Mouse (Mus musculus) right cerebral cortex, postnatal 14 days (tissue): ENCODE results near the gene C2cd4d.

ENCODE experiments used
- DNase-seq: peaks from one replicate; pipeline ENCODE4 v3.0.0; 2022

C2cd4d gene

GRCm38 (mm10) chr3:94362138-94362537 lies at the start of gene C2cd4d:
Gene C2cd4d (plus strand): TSS chr3:94362438.
- DNase-seq: no peak

DNA sequence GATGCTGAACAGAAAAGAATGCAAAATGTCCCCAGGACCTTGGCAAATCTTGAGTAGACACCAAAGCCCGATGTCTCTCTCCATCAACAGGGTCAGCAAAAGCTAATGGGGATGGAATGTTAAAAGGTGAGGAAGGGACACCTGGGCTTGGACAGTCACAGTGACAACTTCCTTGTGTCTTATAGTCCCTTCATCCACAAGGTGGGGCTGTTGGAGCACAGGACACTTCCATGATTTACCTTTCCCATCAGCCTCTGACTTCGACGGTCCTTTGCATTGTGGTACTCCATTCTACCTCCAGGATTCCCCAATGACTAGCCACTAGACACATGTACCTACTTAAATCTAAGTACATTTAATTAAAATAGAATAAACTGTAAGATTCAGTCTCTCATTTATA lies 33.6 kb upstream of the C2cd4d start:
- DNase-seq: no peak

GRCm38 (mm10) chr3:94334442-94334841 lies 27.8 kb upstream of the C2cd4d start:
- no peak for DNase-seq

DNA sequence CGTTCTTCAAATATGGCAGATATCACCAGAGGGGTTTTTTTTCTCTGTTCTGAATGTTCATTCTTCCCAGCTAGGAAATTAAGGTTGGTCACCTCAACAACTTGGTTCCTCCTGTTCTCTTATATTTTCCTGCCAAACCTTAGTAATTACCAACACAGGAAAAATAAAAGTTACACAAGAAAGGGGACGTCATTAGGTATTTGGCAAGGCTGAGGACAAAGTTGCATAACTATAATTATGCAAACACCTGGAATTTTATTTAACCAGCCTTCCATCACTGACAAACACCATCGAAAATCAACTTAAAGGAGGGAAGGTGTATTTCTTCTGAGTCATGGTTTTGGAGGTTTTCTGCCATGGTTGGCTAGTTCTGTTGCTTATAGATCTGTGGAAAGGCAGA lies 23.7 kb upstream of the C2cd4d start:
- DNase-seq: no peak

- DNase-seq: no peak
These were observed 20.2 kb upstream of the C2cd4d start, which contains the start of gene Them5 for GRCm38 (mm10) chr3:94341959-94342422. Gene Them5 (plus strand): TSS chr3:94342099.

DNA sequence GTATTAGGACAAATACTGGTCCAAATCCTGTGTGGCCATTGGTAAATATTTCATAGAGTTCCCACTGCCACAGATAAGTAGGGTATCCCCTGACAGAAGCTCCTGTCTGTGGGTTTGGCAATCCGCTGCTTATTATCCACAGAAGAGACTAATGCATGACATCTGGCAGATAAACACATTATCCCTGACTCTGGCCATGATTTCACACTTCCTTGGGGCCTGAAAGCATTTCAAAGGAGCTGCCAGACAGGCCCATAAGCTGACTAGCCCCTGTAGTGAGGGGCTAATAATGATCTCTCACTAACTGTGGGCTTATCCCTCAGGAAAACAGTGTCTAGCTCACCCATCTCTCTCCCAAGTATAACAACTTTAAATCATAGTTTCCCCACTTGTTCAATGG lies 19.7 kb upstream of the C2cd4d start:
- no peak for DNase-seq

DNA sequence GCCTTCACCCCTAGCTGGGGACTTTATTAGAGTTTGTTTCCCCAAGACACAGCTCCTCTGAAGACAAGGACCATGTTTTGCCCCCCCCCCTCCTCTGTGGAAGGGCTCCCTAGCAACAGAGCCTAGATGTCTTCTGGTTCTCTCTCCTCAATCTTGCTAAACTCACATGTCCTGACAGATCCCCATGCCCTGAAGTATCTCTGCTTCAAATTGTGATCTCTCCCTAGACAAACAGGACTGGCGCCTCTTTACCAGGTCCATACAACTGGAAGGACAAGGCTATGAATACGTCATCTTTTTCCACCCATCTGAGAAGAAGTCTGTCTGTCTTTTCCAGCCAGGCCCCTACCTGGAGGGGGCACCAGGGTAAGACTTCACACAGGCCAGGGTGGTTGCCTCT lies 18.1 kb upstream of the C2cd4d start:
- DNase-seq: no peak

DNA sequence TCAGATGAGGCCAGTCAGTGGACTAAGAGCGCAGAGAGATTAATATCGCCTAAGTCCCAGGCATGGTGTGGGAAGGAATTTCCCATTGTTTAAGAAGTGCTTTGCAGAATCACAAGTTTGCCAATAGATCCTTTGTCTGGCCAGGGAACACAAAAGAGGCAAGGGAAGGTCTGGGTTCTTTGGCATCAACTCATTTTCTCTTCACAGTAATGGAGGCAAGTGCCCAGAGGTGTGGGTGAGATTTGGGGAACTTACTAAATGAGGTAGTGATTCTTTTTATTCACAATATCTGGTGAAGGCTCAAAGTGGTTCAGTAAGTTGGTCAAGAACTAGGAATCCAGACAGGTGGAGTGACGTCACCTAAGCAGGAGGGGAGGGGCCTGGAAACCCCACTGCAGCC lies 17.3 kb upstream of the C2cd4d start:
- no peak for DNase-seq

DNA sequence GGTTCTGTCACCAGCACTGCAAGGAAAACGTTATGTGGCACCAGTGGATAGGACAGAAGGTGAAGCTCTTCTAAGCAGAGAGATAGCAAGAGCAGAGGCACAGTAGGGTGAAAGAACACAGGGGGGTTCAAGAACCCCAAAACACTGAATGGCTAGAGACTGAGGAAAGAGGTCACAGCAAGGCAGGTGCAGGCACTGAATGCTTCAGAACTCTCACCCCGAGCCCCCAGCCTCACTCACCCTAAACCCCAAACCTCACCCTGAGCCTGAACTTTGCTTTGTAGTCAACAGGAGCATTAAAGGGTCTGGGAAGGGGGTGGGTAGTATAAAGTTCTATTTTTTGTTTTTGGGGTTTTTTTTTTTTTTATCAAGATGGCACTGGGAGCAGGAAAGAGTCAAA lies 14.1 kb upstream of the C2cd4d start:
- DNase-seq: no peak

DNA sequence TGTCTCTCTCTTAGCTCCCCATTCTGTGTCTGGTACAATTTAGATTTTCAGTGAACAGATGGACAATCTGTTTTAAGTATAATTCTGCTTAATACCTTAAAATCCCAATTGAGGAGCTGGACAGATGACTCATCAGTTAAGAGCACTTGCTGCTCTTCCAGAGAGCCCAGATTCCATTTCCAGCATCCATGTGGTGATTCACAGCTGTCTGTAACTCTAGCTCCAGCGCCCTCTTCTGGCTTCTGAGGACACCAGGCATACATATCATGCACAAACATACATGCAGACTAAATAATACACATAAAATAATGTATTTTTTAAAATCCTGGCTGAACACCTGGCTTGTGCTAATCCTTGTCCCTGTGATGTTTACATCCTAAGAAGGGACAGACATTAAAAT lies 1.4 kb upstream of the C2cd4d start:
- DNase-seq: peak; percentile 48

GRCm38 (mm10) chr3:94363291-94364153 lies 1.3 kb downstream of the C2cd4d start:
- peak; percentile 47 for DNase-seq

- no peak for DNase-seq
These were observed 1.9 kb downstream of the C2cd4d start for GRCm38 (mm10) chr3:94364154-94364526.

- DNase-seq: peak; percentile 64
These were observed 4.5 kb downstream of the C2cd4d start for GRCm38 (mm10) chr3:94366761-94367160.

- no peak for DNase-seq
These were observed 5.3 kb downstream of the C2cd4d start for GRCm38 (mm10) chr3:94367511-94367910.

DNA sequence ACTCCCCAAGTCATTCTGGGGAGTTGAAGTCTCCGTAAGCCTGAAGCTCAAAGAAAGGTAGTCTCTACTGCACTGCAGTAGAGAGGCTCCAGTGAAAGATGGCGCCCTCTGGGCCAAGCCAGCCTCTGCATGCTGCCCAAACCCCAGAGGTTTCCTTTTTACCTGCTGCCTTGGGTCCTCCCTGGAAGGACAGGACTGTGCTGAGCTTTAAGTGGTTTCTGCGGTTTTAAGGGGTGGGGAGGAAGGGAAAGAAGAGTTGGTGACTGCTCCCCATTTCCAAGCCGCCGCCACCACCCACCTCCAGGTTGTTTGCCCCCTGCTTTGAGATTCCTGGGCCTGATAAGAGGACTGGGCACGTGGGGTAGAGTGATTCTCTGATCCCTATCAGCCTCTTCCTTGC lies 6.4 kb downstream of the C2cd4d start:
- no peak for DNase-seq

GRCm38 (mm10) chr3:94369709-94370108 lies 7.5 kb downstream of the C2cd4d start:
- no peak for DNase-seq

GRCm38 (mm10) chr3:94371637-94372036 lies 9.4 kb downstream of the C2cd4d start:
- peak; percentile 55 for DNase-seq

- DNase-seq: no peak
These were observed 9.8 kb downstream of the C2cd4d start for GRCm38 (mm10) chr3:94372038-94372437.

- DNase-seq: no peak
These were observed 10.4 kb downstream of the C2cd4d start, which contains the start of gene Rorc for GRCm38 (mm10) chr3:94372641-94373040. Gene Rorc (plus strand): TSS chr3:94372794.

DNA sequence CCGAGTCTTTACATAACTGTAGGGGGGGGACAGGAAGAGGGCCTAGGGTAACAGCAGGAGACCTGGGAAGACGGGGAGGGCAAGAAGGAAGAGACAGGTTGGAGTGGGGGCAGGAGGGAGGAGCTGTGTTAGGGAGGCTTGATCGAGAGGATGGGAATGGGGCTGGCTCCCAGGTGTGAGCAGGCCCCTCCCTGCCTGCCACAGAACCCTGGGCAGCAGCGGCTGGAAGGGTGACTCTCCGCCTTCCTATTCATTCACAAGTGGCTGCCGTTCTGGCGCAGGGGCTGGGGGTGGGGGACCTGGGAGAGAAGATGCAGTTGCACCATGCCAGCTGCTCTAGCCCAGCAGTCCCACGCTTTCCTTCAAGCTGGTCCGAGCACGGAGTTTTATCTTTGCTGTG lies 10.9 kb downstream of the C2cd4d start:
- peak; percentile 26 for DNase-seq

DNA sequence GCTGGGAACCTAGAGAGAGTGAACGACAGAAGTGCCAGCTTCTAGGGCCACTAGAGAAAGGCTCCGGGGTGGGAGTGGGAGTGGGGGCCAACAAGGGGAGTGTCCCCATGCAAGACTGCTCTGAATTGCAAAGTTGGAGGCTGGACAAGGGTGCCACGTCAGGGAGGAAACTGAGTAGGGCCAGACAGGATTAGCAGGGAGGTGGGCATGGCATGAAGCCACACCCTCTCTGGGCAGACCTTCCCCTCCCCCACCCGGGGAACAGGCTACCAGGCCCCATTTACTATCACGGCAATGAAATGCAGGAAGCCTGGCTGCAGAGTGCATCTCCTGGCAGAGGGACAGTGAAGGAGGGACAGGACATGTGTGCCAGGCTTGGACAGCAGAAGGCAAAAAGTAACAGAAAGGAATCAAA lies 11.4 kb downstream of the C2cd4d start:
- no peak for DNase-seq

DNA sequence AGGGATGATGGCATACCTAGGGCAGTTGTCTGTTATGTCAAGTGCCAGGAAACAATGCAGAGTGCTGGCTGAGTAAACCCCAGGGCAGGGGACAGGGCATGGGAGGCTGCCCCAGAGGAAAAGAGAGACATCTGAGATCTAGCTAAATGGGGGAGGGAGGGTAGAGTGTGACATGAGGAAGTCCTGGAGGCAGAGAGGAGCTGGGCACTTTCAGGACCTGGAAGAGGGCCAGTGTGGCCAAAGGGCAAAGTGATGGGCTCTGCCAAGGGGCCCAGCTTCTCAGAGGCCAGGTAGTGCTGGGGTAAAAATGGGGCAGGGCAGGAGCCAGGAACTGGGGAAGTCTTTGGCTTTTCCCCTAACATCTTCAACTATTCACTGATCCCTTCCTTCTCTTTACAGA lies 12.4 kb downstream of the C2cd4d start:
- DNase-seq: no peak

- DNase-seq: no peak
These were observed 12.9 kb downstream of the C2cd4d start for GRCm38 (mm10) chr3:94375146-94375545.

DNA sequence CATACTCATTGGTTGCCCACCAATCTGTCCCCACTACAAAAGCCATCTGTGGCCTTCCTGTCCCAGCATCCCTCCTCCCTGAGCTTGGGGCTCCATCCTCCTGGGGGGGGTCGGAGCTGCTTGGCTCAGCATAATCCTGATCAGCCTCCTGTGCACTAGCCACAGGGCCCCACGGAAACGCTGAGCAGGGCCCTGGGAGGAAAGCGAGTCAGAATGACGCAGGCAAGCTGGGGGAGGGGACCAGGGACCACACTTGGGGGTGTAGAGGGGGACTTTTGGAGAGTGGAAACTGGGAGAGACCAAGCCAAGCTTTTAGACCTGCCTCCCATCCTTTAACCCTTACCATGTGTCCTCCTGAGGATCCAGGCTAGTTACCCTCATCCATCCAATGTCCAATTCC lies 13.6 kb downstream of the C2cd4d start:
- DNase-seq: no peak
